Mouse (Mus musculus): Measurements from ENCODE around the gene Zbtb8b. TPM values are rescaled to one million over a fixed set of nuclear protein-coding genes. Genes with fewer than 3 reads are reported as not detected.

Gene Zbtb8b
- polyA plus RNA-seq (2014; fragmentation: Nextera tagmentation; extraction: Ambion mirVana) = 15.0 and 17.6 TPM in 2 replicates

- Histone ChIP-seq H3K27ac (no peak within 1 kb of the TSS), H3K9me3 (ENCODE audit: control insufficient read depth, low read length) (no peaks in the 10 kb centered on the region), H3K4me3 (replicated peaks; ENCODE audit: low read length) (peak within 1 kb of the TSS; percentile 52), H3K4me2 (replicated peaks) (peak within 1 kb of the TSS; percentile 67), H3K36me3 (replicated peaks; ENCODE audit: control insufficient read depth, insufficient read depth) (no peaks in the 10 kb centered on the region), H3K9ac (peak within 1 kb of the TSS; percentile 71), H3K27me3 (ENCODE audit: control insufficient read depth, insufficient read depth, low read length) (peaks cover 23% of the 10 kb centered on the region), H3K4me1 (replicated peaks; ENCODE audit: control insufficient read depth, insufficient read depth, low read length) (peaks cover 13% of the 10 kb centered on the region; the same call in 1 of the 2 replicates)
- ATAC-seq (ENCODE audit: low FRiP score) (peak; percentile 99), DNase-seq (ENCODE audit: low spot score) (peak; percentile 85)
- 1% methylated on average over 33 of the region's 33 CpGs for WGBS
Measured at GRCm38 (mm10) chr4:129440340-129441063, at the start of gene Zbtb8b. Zbtb8b (minus strand) TSS chr4:129440853.

DNA sequence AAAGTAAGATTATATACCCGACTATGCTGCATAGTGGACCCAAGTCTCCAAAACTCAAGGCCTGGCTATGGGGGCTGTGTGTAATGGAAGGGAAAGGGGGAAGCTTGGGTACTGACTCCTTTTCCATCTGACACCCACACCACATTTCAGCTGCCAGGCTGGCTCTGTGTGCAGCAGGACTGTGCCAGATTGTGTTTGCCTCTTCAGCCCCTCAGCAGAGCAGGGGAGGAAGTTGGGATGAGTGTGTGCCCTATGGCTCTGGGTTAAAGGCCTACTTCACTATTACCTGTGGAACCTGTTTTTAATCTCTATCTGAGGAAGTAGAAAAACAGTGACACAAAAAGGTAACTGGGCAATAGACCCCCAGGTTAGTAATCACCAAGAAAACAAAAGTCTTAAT lies 40.4 kb upstream of the Zbtb8b start:
- no peak for ATAC-seq (ENCODE audit: low FRiP score)
- WGBS = 84% methylated on average over 1 of the region's 1 CpGs
- DNase-seq (ENCODE audit: low spot score) = no peak
- Histone ChIP-seq H3K36me3 (replicated peaks; ENCODE audit: control insufficient read depth, insufficient read depth) (peaks cover 97% of the 10 kb centered on the region), H3K4me1 (replicated peaks; ENCODE audit: control insufficient read depth, insufficient read depth, low read length) (no peaks in the 10 kb centered on the region), H3K9ac (no peak overlapping the region), H3K27me3 (ENCODE audit: control insufficient read depth, insufficient read depth, low read length) (no peaks in the 10 kb centered on the region), H3K27ac (no peak overlapping the region), H3K9me3 (ENCODE audit: control insufficient read depth, low read length) (no peaks in the 10 kb centered on the region), H3K4me2 (replicated peaks) (no peak overlapping the region), H3K4me3 (replicated peaks; ENCODE audit: low read length) (no peak overlapping the region)

DNA sequence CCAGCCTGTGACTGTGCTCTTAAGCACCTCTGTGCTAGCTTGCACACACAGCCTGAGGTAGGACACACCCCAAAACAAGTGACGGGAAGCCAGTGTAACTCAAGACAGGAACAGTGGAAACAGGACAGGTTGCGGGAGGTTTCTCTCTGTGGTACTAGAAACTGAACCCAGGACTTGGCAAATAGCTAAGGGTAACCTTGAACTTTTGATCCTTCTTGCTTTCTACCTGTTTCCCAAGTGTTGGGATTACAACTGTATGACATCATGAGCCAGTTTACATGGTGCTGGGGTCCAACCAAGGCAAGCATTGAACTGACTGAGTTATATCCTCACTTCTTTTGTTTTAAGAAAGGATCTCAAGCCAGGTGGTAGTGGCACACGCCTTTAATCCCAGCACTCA lies 39.2 kb upstream of the Zbtb8b start:
- no peak for DNase-seq (ENCODE audit: low spot score)
- no peak for ATAC-seq (ENCODE audit: low FRiP score)
- Histone ChIP-seq H3K9me3 (ENCODE audit: control insufficient read depth, low read length) (no peaks in the 10 kb centered on the region), H3K4me3 (replicated peaks; ENCODE audit: low read length) (no peak overlapping the region), H3K9ac (no peak overlapping the region), H3K4me2 (replicated peaks) (no peak overlapping the region), H3K36me3 (replicated peaks; ENCODE audit: control insufficient read depth, insufficient read depth) (peaks cover 97% of the 10 kb centered on the region), H3K27me3 (ENCODE audit: control insufficient read depth, insufficient read depth, low read length) (no peaks in the 10 kb centered on the region), H3K4me1 (replicated peaks; ENCODE audit: control insufficient read depth, insufficient read depth, low read length) (no peaks in the 10 kb centered on the region), H3K27ac (no peak overlapping the region)
- 93% methylated on average over 3 of the region's 3 CpGs for WGBS

- WGBS = 88% methylated on average over 11 of the region's 11 CpGs
- ATAC-seq (ENCODE audit: low FRiP score) (no peak), DNase-seq (ENCODE audit: low spot score) (no peak)
- H3K27me3 ChIP-seq (ENCODE audit: control insufficient read depth, insufficient read depth, low read length) = no peaks in the 10 kb centered on the region
- no peak overlapping the region for H3K27ac ChIP-seq
- no peak overlapping the region for H3K4me3 ChIP-seq (replicated peaks; ENCODE audit: low read length)
- H3K4me2 ChIP-seq (replicated peaks) = no peak overlapping the region
- H3K4me1 ChIP-seq (replicated peaks; ENCODE audit: control insufficient read depth, insufficient read depth, low read length) = no peaks in the 10 kb centered on the region
- H3K36me3 ChIP-seq (replicated peaks; ENCODE audit: control insufficient read depth, insufficient read depth) = peaks cover 97% of the 10 kb centered on the region
- no peaks in the 10 kb centered on the region for H3K9me3 ChIP-seq (ENCODE audit: control insufficient read depth, low read length)
- H3K9ac ChIP-seq = no peak overlapping the region
Measured at GRCm38 (mm10) chr4:129476047-129476446, 35.4 kb upstream of the Zbtb8b start.

DNA sequence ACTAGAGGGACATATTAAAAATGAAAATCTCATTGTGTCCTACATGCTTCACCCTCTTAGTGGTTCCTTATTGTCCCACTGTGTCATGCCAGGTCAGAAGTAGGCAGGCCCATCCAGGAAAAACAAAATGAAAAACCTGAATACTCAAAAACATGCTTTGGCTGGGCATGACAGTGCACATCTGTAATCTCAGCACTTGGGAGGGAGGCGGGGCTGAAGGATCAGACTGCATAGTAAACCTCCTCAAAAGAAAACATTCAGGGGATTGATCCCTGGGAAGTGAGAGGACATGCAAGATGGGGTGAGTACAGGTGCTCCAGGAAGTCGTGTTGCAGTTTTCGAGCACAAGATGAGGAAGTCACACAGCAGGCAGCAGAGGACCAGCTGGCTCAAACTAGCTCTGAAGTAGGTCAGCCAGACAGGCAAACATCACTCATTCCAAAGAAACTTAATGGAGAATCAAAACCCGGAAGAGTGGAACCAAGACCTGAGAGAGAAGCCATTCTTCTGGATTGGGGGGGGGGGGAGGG lies 23.7 kb upstream of the Zbtb8b start:
- peaks cover 63% of the 10 kb centered on the region for H3K36me3 ChIP-seq (replicated peaks; ENCODE audit: control insufficient read depth, insufficient read depth)
- ATAC-seq (ENCODE audit: low FRiP score) = no peak

DNA sequence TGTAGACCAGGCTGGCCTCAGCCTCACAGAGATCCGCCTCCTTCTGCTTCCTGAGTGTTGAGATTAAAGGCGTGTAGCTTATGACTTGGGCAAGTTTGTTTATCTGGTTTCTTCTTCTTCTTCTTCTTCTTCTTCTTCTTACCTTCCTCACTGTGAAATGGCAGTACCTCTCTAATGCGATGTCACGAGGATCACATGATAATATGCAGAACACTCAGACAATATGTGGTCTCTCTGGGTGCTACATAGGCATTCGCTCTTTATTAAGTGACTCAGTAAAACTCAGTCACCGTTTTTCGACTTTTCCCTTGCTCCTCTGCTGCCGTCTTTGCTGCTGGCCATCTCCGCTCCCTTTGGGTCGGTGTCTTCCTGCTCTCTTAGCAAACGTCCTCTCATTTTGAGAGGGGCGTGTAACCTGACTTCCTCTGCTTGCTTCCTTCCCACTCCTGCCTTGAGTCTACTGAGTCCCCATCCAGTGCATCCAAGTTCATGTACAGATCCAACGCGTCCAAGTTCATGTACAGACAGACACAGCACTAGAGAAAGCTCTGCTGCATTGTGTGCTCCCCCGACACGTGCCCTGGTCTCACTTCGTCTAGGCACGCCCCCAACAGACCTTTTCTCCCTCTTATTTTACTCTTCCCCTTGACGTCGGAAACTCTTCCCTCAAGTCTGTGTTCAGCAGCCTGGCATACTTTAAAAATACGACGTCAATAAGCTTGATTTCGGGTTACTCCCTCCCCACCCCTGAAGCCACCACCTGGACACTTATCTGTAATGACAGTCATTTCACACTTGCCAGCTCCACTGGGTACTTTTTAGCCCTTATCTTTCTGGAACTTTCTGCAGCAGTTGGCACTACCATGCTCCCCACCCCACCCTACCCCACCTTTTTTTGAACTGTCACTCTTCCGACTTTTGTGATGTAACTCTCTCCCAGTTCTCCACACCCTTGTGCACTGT lies 22.7 kb upstream of the Zbtb8b start:
- no peak for ATAC-seq (ENCODE audit: low FRiP score)
- peaks cover 8% of the 10 kb centered on the region for H3K4me1 ChIP-seq (replicated peaks; ENCODE audit: control insufficient read depth, insufficient read depth, low read length)
- H3K27ac ChIP-seq = no peak overlapping the region
- WGBS = 90% methylated on average over 24 of the region's 24 CpGs
- H3K36me3 ChIP-seq (replicated peaks; ENCODE audit: control insufficient read depth, insufficient read depth) = peaks cover 53% of the 10 kb centered on the region
- no peaks in the 10 kb centered on the region for H3K27me3 ChIP-seq (ENCODE audit: control insufficient read depth, insufficient read depth, low read length)
- DNase-seq (ENCODE audit: low spot score) = no peak
- no peak overlapping the region for H3K9ac ChIP-seq
- H3K4me3 ChIP-seq (replicated peaks; ENCODE audit: low read length) = no peak overlapping the region
- H3K4me2 ChIP-seq (replicated peaks) = no peak overlapping the region
- H3K9me3 ChIP-seq (ENCODE audit: control insufficient read depth, low read length) = no peaks in the 10 kb centered on the region

More for the DNA sequence above, 23.7 kb upstream of the Zbtb8b start:
- H3K4me3 ChIP-seq (replicated peaks; ENCODE audit: low read length) = no peak overlapping the region
- H3K27ac ChIP-seq = no peak overlapping the region
- no peak for DNase-seq (ENCODE audit: low spot score)
- H3K9me3 ChIP-seq (ENCODE audit: control insufficient read depth, low read length) = no peaks in the 10 kb centered on the region
- no peak overlapping the region for H3K9ac ChIP-seq
- H3K4me2 ChIP-seq (replicated peaks) = no peak overlapping the region
- WGBS = 84% methylated on average over 4 of the region's 4 CpGs
- no peaks in the 10 kb centered on the region for H3K27me3 ChIP-seq (ENCODE audit: control insufficient read depth, insufficient read depth, low read length)
- peaks cover 8% of the 10 kb centered on the region for H3K4me1 ChIP-seq (replicated peaks; ENCODE audit: control insufficient read depth, insufficient read depth, low read length)

GRCm38 (mm10) chr4:129462118-129462517 lies 21.5 kb upstream of the Zbtb8b start:
- WGBS = 54% methylated on average over 3 of the region's 3 CpGs
- peak overlapping the region; percentile 64 for H3K9ac ChIP-seq
- peak overlapping the region; percentile 67 for H3K4me3 ChIP-seq (replicated peaks; ENCODE audit: low read length)
- peaks cover 8% of the 10 kb centered on the region for H3K4me1 ChIP-seq (replicated peaks; ENCODE audit: control insufficient read depth, insufficient read depth, low read length)
- no peak for DNase-seq (ENCODE audit: low spot score)
- peaks cover 41% of the 10 kb centered on the region for H3K36me3 ChIP-seq (replicated peaks; ENCODE audit: control insufficient read depth, insufficient read depth)
- ATAC-seq (ENCODE audit: low FRiP score) = no peak
- H3K4me2 ChIP-seq (replicated peaks) = peak overlapping the region; percentile 88
- peak overlapping the region; percentile 63; the same call in 1 of the 2 replicates for H3K27ac ChIP-seq
- no peaks in the 10 kb centered on the region for H3K27me3 ChIP-seq (ENCODE audit: control insufficient read depth, insufficient read depth, low read length)
- H3K9me3 ChIP-seq (ENCODE audit: control insufficient read depth, low read length) = no peaks in the 10 kb centered on the region

GRCm38 (mm10) chr4:129461183-129461960 lies 20.7 kb upstream of the Zbtb8b start, which contains the start of gene Bsdc1:
Bsdc1 (plus strand) TSS chr4:129461581.
- Histone ChIP-seq H3K4me1 (replicated peaks; ENCODE audit: control insufficient read depth, insufficient read depth, low read length) (peaks cover 8% of the 10 kb centered on the region), H3K4me2 (replicated peaks) (peak within 1 kb of the TSS; percentile 88), H3K9me3 (ENCODE audit: control insufficient read depth, low read length) (no peaks in the 10 kb centered on the region), H3K9ac (peak within 1 kb of the TSS; percentile 69), H3K27me3 (ENCODE audit: control insufficient read depth, insufficient read depth, low read length) (no peaks in the 10 kb centered on the region), H3K4me3 (replicated peaks; ENCODE audit: low read length) (peak within 1 kb of the TSS; percentile 67), H3K36me3 (replicated peaks; ENCODE audit: control insufficient read depth, insufficient read depth) (peaks cover 33% of the 10 kb centered on the region), H3K27ac (peak within 1 kb of the TSS; percentile 87)
- DNase-seq (ENCODE audit: low spot score) (peak; percentile 99), ATAC-seq (ENCODE audit: low FRiP score) (peak; percentile 99)
- 0% methylated on average over 46 of the region's 46 CpGs for WGBS
